Mouse (Mus musculus): ENCODE data around the gene Nudt19. TPM values are rescaled to one million over a fixed set of nuclear protein-coding genes. Genes with fewer than 3 reads are reported as not detected.
"Not testable (repeated sequence)": the region's sequence is repeated elsewhere in the genome, so short reads cannot be mapped to it uniquely, and the experiment has no call there.

Nudt19 gene
- total RNA-seq, 2 experiments from 2014 or later: 66.7 to 81.4 TPM

DNA sequence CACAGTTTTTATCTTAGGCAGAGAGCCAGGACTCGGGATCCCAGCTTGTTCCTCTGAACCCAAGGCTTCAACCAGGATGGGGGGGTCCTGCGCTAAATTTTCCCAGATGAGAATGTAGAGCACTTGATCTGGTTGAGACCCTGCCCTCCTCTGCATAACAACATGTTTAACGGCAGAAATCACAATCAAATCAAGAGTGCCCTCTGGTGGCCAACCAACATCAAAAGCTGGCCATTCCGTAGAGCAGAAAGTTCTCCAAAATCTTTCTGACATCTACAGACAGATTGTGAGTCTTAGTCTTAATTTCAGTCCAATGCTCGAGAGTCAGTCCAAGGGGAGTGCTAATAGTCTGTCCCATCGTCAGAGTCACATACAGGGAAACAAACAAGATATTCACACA lies 14.8 kb upstream of the Nudt19 start:
- intact Hi-C loops (cut with DNase I); DNase-seq (ENCODE audit: extremely low spot score in 1 of 2, low spot score in 2 of 2): not testable (repeated sequence)

DNA sequence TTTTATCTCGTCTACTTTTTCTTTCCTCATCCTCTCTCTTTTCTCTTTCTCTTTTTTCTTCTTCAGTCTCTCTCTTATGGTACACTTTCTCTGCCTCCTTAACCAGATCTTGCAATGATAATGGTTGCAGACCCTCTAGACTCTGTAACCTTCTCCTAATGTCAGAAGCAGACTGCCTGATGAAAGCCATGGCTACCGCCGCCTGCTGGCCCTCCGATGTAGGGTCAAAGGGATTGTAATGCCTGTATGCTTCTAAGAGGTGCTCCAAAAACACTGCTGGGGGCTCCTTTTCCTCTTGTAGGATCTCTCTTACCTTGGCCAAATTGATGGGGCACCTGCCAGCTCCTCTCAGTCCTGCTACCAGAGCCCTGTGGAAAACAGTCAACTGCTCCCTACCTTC lies 13.6 kb upstream of the Nudt19 start:
- intact Hi-C loops (cut with DNase I); DNase-seq (ENCODE audit: extremely low spot score in 1 of 2, low spot score in 2 of 2): not testable (repeated sequence)

DNA sequence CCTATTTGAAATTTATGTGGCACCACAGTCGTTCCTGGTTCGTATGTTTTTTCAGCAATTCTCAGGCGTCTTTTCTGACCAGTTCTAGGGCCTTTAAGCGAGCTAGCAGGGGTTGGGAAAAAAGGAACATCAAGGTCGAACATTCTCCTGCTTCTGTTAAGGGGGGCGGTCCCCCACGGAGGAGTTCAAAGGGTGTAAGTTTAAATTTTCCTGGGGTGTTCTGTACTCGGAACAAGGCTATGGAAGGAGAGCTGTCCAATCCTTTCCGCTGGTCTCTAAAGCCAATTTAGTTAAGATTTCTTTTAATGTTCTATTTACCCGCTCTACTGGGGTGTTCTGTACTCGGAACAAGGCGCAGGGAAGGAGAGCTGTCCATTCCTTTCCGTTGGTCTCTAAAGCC lies 9.9 kb upstream of the Nudt19 start:
- DNase-seq (ENCODE audit: extremely low spot score in 1 of 2, low spot score in 2 of 2); intact Hi-C loops (cut with DNase I): not testable (repeated sequence)

DNA sequence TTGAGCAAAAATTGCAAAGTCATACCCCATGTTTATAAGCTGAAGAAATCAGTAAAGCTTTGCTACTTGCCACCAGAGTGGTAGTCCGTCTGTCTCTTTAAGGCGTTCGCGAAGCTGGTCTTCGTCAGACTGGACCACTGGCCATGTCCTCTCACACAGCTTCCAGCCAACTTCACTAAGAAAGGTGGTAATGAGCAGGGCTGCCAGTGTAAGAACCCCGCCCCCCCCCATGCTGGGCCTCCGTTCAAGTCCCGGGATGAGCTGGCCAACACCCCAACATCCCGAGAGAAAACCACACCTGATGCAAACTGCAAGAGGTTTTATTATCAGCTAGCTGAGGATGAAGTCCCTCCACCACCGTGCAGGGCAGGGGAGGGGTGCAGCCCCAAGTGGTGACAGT lies 8.8 kb upstream of the Nudt19 start:
- DNase-seq (ENCODE audit: extremely low spot score in 1 of 2, low spot score in 2 of 2); intact Hi-C loops (cut with DNase I): not testable (repeated sequence)

DNA sequence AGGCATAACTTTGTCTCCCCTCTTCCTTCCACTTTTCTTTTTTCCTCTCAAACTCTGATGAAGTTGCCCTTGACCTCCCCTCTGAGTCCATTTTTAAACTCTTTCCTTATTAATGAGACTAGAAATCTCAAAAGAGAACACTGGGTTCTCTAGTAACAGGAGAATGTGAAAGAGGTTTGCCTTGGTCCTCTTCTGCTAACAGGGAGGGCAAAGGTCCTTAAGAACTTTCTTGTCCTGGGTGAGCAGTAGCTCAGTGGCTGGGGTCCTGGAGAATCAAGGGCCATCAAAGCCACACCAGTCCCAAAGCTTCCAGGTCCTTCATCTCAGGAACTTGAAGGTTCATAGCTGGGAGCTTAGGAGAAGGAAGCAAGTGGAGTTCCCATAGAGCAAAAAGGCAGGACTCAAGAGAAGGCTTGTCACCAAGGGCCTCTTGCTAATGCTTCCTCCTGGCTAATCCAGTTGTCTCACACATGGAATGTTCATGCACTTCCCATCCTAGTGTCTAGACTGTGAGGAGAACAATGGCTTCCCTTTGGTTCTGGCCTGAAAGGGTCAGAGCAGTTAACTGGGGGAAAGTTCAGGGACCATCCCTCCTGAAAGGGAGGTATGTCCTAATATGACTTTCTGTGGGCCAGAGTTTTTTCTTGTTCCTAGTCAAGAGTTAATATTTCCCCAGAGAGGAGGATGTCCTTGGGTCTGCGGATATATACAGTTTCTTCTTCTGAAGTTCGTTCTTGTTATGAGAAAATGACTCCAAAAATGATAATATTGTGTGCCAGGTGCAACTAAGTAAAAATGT lies 8.2 kb upstream of the Nudt19 start:
- intact Hi-C loops (cut with DNase I): no loop called here
- DNase-seq (ENCODE audit: extremely low spot score in 1 of 2, low spot score in 2 of 2): no peak

DNA sequence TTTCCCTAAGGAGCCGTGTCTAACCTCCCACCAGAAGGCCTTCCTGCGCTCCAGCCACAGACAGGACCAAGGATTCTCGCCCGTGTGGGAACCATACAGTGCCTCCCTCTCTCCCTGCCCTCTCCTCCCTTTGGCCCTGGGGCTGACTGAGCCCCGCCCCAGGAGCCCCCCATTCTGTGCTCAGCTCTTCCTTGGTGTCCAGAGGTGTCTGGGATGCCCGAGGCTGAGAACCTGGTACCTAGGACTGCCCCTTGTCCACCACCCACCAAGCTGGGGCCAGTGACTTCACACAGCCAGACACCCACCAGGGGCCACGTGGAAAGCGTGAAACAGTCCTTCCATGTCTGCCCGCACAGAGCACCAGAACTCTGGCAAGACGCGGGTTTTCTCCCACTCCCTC lies 7.0 kb upstream of the Nudt19 start:
- intact Hi-C loops (cut with DNase I): no loop called here

DNA sequence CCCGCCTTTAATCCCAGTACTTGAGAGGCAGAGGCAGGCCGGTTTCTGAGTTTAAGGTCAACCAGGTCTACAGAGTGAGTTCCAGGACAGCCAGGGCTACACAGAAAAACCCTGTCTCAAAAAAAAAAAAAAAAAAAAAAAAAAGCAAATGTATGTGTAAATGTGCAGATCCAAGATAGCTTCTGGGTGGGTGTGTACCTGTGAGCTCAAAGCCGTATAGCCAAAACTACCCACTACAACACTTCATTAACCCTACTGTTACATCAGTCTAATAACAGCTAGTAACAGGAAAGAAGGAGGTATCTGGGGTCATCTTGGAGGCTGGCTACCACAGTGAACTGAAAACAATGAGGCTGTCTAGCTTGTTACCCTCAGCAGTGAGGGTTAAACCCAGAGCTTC lies 3.7 kb upstream of the Nudt19 start:
- intact Hi-C loops (cut with DNase I): no loop called here
- no peak for DNase-seq (ENCODE audit: extremely low spot score in 1 of 2, low spot score in 2 of 2)

More for the DNA sequence above, 7.0 kb upstream of the Nudt19 start:
- no peak for DNase-seq (ENCODE audit: extremely low spot score in 1 of 2, low spot score in 2 of 2)

DNA sequence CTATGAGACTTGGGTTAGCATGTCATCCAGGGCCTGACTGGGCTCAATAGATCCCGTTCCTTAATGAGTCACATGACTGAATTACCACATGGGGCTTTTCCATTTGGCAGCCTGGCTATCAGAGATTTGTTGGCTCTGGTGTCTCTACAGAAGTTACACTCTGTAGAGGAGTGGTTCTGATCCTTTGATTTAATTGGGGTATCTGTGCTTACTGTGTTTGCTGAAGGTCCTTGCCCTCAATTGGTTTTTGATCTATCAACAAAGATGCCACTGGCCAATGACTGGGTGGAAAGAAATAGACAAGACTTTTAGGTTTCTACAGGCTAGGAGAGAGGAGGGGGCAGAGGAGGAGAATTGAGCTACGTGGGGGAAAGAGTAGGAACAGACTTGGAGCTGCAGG lies 2.6 kb upstream of the Nudt19 start:
- intact Hi-C loops (cut with DNase I): no loop called here

DNA sequence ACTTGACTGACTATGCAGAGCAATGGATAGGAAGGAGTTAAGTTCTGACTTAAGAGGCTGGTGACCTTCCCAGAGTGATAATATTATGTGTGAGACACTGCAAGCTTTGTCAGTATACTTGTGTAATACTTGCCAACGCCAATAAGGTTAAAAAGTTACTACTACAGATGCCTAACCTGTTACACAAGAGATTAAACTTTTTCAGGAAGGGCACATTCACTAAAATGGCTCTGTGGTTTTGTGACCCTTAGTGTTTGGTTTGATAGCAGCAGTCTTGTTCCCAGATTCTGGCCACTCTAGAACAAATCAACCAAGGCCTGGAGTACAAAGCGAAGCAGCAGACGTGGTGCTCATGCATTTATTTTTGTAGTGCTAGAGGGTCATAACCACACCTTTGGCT lies 1.5 kb upstream of the Nudt19 start:
- intact Hi-C loops (cut with DNase I): no loop called here
- DNase-seq (ENCODE audit: extremely low spot score in 1 of 2, low spot score in 2 of 2): no peak

More for the DNA sequence above, 2.6 kb upstream of the Nudt19 start:
- DNase-seq (ENCODE audit: extremely low spot score in 1 of 2, low spot score in 2 of 2): no peak

DNA sequence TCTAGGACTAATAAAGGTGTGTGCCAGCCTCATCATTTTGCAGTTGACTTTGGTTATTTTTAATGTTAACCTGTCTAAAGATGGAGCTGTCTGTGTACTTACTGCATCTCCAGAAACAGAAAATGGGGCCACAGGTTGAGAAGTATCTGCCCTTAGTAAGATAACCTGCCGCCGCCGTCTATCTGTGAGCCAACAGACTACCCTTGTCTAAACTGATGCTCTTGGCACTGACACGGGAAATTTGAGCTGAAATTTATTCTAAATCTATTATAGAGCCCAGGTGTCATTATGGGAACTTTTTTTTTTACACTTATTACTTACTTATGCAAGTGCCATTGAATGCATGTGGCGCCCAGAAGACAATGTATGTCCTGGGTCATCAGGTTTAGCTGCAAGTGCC lies 801 bp upstream of the Nudt19 start:
- DNase-seq (ENCODE audit: extremely low spot score in 1 of 2, low spot score in 2 of 2): no peak
- intact Hi-C loops (cut with DNase I): no loop called here

DNA sequence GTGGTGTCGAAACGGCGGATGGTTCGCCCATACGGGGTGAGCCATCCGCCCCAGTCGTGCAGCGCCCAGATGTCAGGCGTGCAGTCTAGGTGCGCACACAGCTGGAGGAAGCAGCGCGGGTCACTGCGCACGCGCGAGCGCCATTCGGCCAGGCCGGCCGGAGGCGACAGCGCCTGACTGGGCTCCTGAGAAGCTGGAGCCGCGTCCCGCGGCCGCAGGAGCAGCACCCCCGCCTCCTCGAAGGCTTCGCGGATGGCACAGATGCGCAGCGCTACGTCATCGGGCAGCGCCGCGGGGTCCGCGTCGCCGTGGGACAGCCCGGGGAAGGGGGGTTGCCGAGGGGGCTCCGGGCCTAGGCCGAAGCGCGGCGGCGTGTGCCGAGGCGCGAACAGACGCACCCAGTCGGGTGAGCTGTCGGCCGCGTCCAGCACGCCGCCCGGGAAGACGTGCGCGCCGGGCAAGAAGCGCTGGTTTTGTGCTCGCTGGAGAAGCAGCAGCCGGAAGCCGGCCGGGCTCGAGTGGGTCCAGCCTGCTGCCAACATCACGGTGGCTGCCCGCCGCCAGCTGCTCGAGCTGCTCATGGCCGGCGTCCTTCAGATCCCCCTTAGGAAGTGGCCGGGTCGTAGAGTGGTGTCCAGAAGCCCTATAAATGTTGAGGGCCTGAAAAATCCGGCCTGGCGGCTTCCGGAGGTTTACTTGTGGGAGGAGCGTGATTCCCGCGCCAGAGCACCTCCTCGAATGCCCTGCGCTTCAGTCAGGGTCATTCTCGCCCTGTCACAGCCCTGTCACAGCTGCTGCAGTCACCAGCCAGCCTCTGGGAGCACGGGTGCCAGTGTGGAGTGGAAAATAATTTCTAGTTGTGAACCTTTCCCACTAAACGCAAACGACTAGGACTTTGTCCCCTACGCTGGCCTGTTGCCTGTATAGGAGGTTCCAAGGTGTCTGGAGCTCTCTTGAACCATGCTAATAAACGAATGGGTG lies 590 bp downstream of the Nudt19 start:
- peak; percentile 84 to 94 for DNase-seq (ENCODE audit: extremely low spot score in 1 of 2, low spot score in 2 of 2)
- intact Hi-C loops (cut with DNase I): no loop called here

DNA sequence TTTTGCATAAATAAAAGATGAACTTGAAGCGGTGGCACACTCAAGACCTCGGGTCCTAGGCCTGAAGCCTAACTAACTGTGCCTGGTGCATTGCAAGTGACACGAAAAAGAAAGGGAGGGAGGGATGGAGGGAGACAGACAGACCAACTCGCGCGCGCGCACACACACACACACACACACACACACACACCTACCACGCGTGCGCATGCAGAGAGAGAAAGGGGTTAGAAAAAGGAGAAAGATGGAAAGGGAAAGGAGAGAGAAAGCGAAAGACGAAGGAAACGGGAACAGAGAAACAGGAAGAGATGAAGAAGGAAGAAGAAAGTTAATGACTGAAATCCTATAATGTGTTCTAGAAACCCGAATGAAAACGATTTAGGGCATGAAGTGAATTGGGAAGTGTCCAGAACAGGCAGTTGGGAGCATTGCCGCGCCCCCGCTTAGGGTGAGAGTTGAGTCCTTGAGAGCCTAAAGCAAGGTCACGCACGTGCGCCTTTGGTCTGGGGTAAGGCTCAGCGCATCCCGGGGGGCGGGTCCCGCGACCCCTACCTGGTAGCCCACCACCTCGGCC lies 1.4 kb downstream of the Nudt19 start:
- intact Hi-C loops (cut with DNase I): no loop called here
- DNase-seq (ENCODE audit: extremely low spot score in 1 of 2, low spot score in 2 of 2): peak; percentile 34 to 48

DNA sequence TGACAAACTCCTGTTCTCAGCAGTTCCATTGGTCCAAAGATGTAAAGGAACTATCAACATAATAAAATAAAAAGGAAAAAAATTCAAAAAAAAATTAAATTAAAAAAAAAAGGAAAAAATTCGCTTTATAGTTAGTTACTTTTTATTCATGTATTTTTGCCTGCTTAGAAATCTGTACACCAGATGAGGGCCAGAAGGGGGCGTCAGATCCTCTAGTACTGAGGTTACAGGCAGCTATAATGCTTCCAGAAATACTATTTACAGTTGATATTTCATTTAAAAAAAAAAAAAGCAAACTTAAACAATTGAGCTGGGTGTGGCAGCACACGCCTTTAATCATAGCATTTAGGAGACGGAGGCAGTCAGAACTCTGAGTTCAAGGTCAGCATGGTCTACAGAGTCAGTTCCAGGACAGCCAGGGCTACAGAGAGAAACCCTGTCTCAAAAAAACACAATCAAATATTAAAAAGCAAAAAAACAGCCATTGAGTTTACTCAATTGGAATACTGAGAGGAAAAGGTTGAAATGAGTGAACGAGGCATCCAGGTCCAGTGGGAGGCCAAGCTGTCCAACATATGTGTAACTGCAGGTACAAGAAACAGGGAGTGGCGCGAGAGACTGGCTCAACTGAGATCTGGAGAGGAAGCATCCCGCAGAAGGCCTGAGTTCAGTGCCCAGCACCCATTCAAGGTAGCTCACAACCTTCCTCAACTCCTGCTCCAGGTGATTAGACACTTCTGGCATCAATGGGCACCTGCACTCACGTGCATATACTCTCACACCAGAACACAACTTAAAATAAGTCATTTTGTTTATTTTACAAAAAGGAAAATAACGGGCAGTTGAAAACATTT lies 2.1 kb downstream of the Nudt19 start:
- intact Hi-C loops (cut with DNase I): no loop called here
- peak in 1 of 2 experiments; percentile 51 for DNase-seq (ENCODE audit: extremely low spot score in 1 of 2, low spot score in 2 of 2)

DNA sequence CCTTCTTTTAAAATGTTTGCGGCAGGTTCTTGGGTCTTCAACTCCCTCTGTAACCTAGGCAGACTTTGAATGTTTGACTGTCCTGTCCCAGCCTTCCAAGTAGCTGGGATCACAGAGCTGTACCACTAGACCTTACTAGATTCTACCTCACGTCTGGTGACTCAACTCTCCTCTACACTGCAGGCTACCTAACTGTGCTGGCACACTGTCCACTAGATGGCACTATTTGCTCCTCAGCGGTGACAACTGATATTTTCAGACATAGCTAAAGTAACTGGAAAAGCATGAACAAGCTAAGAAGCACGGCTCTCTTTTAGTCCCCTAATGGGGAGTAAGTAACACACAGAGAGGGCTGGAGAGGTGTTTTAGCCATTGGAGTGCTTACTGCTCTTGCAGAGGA lies 10.2 kb downstream of the Nudt19 start:
- peak; percentile 62 to 63 for DNase-seq (ENCODE audit: extremely low spot score in 1 of 2, low spot score in 2 of 2)
- intact Hi-C loops (cut with DNase I): loop anchor here (5.0 kb wide), 1 partner anchor 91 kb away; no protein-coding TSS in a partner anchor

DNA sequence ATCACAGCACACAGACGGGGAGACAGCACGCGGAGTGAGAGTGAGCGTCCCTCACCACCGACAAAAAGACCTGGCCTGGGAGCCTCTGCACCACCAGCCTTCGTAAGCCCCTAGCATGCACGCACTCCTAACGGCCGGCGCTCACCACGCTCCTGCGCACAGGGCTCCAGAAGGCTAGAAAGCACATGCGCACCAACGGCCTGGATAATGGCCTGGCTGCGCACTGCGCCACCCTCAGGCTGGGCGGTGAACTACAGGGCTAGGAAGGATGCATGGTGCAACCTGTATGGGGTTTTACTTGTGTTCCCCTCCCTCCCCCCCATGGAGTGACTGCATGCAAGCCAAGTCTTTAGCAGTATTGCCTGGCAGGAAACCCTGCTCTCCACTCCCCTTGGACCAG lies 18.5 kb downstream of the Nudt19 start, which contains the start of gene Tdrd12:
Tdrd12 (minus strand) TSS at position 184 of the 400 bp plus-strand sequence.
- no peak for DNase-seq (ENCODE audit: extremely low spot score in 1 of 2, low spot score in 2 of 2)
- intact Hi-C loops (cut with DNase I): no loop called here

DNA sequence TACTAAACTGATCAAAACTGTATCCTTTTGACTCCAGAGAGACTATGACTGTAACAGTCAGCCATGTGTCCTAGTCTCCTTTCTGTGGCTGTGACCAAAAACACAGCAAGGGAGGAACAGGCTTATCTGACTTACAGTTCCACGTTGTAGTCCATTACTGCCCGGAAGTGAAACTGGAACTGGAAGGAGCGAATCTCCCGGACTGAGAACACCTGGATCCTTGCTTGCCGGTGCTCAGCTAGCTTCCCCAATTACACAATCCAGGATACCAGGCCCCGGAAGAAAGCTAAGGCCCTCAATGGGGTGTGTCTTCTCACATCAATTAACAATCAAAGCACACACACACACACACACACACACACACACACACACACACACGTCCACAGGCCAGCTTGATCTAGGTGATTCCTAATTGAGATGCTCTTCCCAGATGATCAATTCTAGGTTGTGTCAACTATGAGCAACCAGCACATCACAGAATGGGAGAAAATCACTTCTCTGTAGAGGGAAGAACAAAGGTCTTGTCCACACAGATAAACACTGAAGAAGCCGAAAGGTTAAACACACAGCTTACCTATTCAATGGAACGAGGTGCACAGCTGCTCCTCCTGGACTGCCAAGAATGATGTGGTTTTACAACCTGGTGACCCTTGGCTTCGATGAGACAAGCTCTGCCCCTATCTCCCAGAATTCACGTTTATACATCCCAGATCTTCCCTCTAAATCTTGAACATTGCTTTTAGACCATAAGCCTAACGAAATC lies 20.2 kb downstream of the Nudt19 start:
- DNase-seq (ENCODE audit: extremely low spot score in 1 of 2, low spot score in 2 of 2): no peak
- intact Hi-C loops (cut with DNase I): no loop called here

DNA sequence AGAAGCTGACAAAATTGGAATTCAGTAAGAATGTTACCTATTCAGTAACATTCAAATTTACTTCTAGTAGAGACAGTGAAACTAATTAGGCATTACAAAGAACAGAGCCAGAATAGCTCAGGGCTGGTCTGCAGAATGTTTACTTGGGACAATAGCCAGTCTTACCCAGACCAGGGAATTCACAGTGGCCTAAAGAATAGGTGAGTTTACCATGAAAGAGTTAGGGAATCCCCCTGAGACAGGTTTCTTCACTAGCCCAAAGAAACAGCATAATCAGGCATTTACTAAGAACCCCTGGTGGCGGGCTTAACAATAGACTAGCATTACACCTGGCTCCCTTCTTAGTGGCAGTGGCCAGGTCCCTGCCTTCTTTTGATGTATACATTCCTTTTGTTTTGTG lies 25.6 kb downstream of the Nudt19 start:
- intact Hi-C loops (cut with DNase I): not testable (repeated sequence)

DNA sequence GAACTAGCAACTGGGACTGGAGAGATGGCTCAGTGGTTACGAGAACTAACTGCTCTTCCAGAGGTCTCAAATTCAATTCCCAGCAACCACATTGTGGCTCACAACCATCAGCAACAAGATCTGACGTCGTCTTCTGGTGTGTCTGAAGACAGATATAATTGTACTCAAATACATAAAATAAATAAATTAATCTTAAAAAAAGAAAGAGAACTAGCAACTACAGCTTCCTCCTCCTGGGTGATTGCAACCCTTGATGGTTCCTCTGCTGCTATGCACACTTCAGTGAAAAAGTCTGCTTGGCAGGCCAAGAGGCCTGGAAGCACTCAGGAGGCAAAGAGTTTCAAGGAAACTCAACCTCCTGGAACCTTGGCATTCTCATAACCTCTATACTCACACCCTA lies 26.1 kb downstream of the Nudt19 start:
- no peak for DNase-seq (ENCODE audit: extremely low spot score in 1 of 2, low spot score in 2 of 2)
- intact Hi-C loops (cut with DNase I): no loop called here

More for the DNA sequence above, 25.6 kb downstream of the Nudt19 start:
- DNase-seq (ENCODE audit: extremely low spot score in 1 of 2, low spot score in 2 of 2): not testable (repeated sequence)
